Comparison of ENCODE assay signal across 9 mouse cellular contexts in genomic region chr3:55203621-55204020, GRCm38 (mm10). TPM values are rescaled to one million over a fixed set of nuclear protein-coding genes. Genes with fewer than 3 reads are reported as not detected.
DNase-seq lines count a peak whose midpoint lies in the region.
"Not testable (repeated sequence)": the region's sequence is repeated elsewhere in the genome, so short reads cannot be mapped to it uniquely, and the experiment has no call there.
"Had no signal": no experiment of that assay in that cellular context is flagged by ENCODE, and none has a peak within 500 bp of the region (broad histone marks: within the 10 kb centered on the region; RNA-seq: fewer than 3 reads in every experiment).

No protein-coding gene starts in this region.

- H3K27ac ChIP-seq in heart, embryonic 10.5 days, result not testable (repeated sequence)

- peak; percentile 74 for DNase-seq in heart, adult 11 months
- DNase-seq in heart, embryonic 10.5 days (ENCODE audit: low spot score), result peak; percentile 60

- H3K36me3 ChIP-seq in heart, embryonic 10.5 days, result not testable (repeated sequence)

- not testable (repeated sequence) for H3K4me3 ChIP-seq in heart, embryonic 10.5 days

- not testable (repeated sequence) for H3K4me1 ChIP-seq in heart, embryonic 10.5 days

- WGBS in heart, embryonic 10.5 days, result 84% methylated on average over 11 of the region's 11 CpGs

- H3K9me3 ChIP-seq in heart, embryonic 10.5 days, result not testable (repeated sequence)

- not testable (repeated sequence) for H3K27me3 ChIP-seq in heart, embryonic 10.5 days (ENCODE audit: insufficient read depth, poor library complexity, severe bottlenecking)

RNA-seq across cellular contexts. Expression of gene Sohlh2, which starts 21.8 kb away (rescaled TPM):
- polyA plus RNA-seq in heart, embryonic 10.5 days (2016; fragmentation: Nextera tagmentation; extraction: Ambion mirVana), result 0.18 TPM in 1 of 2 replicates, not detected in the other
- polyA plus RNA-seq: activated CD4-positive, CD25-positive, alpha-beta regulatory T cell, adult 4 months; adrenal gland, adult 2 months; brain, embryonic 14.5 days; CD4-positive, CD25-positive, alpha-beta regulatory T cell, adult 4 months; cerebellum, adult 2 months; G1E; Patski had no signal

RNA-seq across cellular contexts. Expression of gene Dclk1, which starts 38.5 kb away (rescaled TPM):
- polyA plus RNA-seq in heart, embryonic 10.5 days (2016; fragmentation: Nextera tagmentation; extraction: Ambion mirVana), result 4.8 and 7.9 TPM in 2 replicates
- polyA plus RNA-seq: G1E had no signal
